Mouse (Mus musculus): ENCODE measurements around the gene Col6a5. TPM values are rescaled to one million over a fixed set of nuclear protein-coding genes. Genes with fewer than 3 reads are reported as not detected.
A peak's percentile ranks its signal among the peaks of the same experiment; 100 is the strongest.

Col6a5 gene
- polyA plus RNA-seq, 1 experiment from 2014 or later: 0.60 TPM

GRCm38 (mm10) chr9:105814436-105814835 is 146.0 kb downstream of the Col6a5 start:
- WGBS: 85% methylated on average over 5 of the region's 5 CpGs
- no peaks in the 10 kb centered on the region for H3K27me3 ChIP-seq
- no peaks in the 10 kb centered on the region for H3K9me3 ChIP-seq
- peaks cover 7% of the 10 kb centered on the region; the same call in 1 of the 2 replicates for H3K4me1 ChIP-seq
- no peak overlapping the region for H3K27ac ChIP-seq
- H3K4me3 ChIP-seq: no peak overlapping the region
- H3K9ac ChIP-seq: no peak overlapping the region
- no peak overlapping the region for H3K4me2 ChIP-seq
- no peak for ATAC-seq (ENCODE audit: insufficient number of reproducible peaks, low FRiP score, low TSS enrichment, low read depth)
- no peaks in the 10 kb centered on the region for H3K36me3 ChIP-seq

- H3K27me3 ChIP-seq: no peaks in the 10 kb centered on the region
- no peak overlapping the region for H3K4me2 ChIP-seq
- peak overlapping the region; percentile 11; the same call in 1 of the 2 replicates for H3K27ac ChIP-seq
- no peak overlapping the region for H3K4me3 ChIP-seq
- no peak for ATAC-seq (ENCODE audit: insufficient number of reproducible peaks, low FRiP score, low TSS enrichment, low read depth)
- 35% methylated on average over 7 of the region's 7 CpGs for WGBS
- no peak overlapping the region for H3K9ac ChIP-seq
- H3K9me3 ChIP-seq: no peaks in the 10 kb centered on the region
- H3K4me1 ChIP-seq: peaks cover 7% of the 10 kb centered on the region; the same call in 1 of the 2 replicates
- H3K36me3 ChIP-seq: no peaks in the 10 kb centered on the region
Observed at GRCm38 (mm10) chr9:105811458-105811857, 149.0 kb downstream of the Col6a5 start.

- 85% methylated on average over 17 of the region's 17 CpGs for WGBS
- H3K27me3 ChIP-seq: no peaks in the 10 kb centered on the region
- no peaks in the 10 kb centered on the region for H3K36me3 ChIP-seq
- no peak for ATAC-seq (ENCODE audit: insufficient number of reproducible peaks, low FRiP score, low TSS enrichment, low read depth)
- no peak overlapping the region for H3K4me2 ChIP-seq
- H3K9ac ChIP-seq: no peak overlapping the region
- H3K27ac ChIP-seq: no peak overlapping the region
- H3K9me3 ChIP-seq: no peaks in the 10 kb centered on the region
- peaks cover 7% of the 10 kb centered on the region; the same call in 1 of the 2 replicates for H3K4me1 ChIP-seq
- no peak overlapping the region for H3K4me3 ChIP-seq
Observed at GRCm38 (mm10) chr9:105808920-105809505, 151.4 kb downstream of the Col6a5 start.

Other genes with a start within 250 kb of the Col6a5 start
- 4.8 and 6.4 TPM in 2 replicates for gene Col6a6, start 132.5 kb downstream of the Col6a5 start, polyA plus RNA-seq (2015; fragmentation: Nextera tagmentation; extraction: Ambion mirVana)
- gene Col6a4, start 136.1 kb upstream of the Col6a5 start, polyA plus RNA-seq (2015; fragmentation: Nextera tagmentation; extraction: Ambion mirVana): 0.26 and 0.47 TPM in 2 replicates
- 2.5 TPM in 2 replicates for gene Glyctk, start 197.5 kb upstream of the Col6a5 start, polyA plus RNA-seq (2015; fragmentation: Nextera tagmentation; extraction: Ambion mirVana)
- 23.5 and 29.2 TPM in 2 replicates for gene Wdr82, start 210.3 kb upstream of the Col6a5 start, polyA plus RNA-seq (2015; fragmentation: Nextera tagmentation; extraction: Ambion mirVana)
- 48.6 and 52.2 TPM in 2 replicates for gene Ppm1m, start 239.1 kb upstream of the Col6a5 start, polyA plus RNA-seq (2015; fragmentation: Nextera tagmentation; extraction: Ambion mirVana)
- 60.0 and 68.5 TPM in 2 replicates for gene Twf2, start 242.5 kb upstream of the Col6a5 start, polyA plus RNA-seq (2015; fragmentation: Nextera tagmentation; extraction: Ambion mirVana)

Measured in limb, embryonic 15.5 days (tissue).